Mouse (Mus musculus): ENCODE measurements around the gene Rexo5. TPM values are rescaled to one million over a fixed set of nuclear protein-coding genes. Genes with fewer than 3 reads are reported as not detected.

Rexo5 gene
- total RNA-seq, 2 experiments from 2014 or later, result 0.12 to 0.41 TPM

GRCm38 (mm10) chr7:119887887-119888286 lies 94.1 kb downstream of the Rexo5 start:
- peak; percentile 10 for DNase-seq (ENCODE audit: low spot score)

- DNase-seq (ENCODE audit: low spot score), result no peak
These were observed 98.4 kb downstream of the Rexo5 start for GRCm38 (mm10) chr7:119892198-119892597.

- no peak for DNase-seq (ENCODE audit: low spot score)
These were observed 98.9 kb downstream of the Rexo5 start for GRCm38 (mm10) chr7:119892742-119893141.

GRCm38 (mm10) chr7:119894818-119895544 lies 101.2 kb downstream of the Rexo5 start:
- DNase-seq (ENCODE audit: low spot score), result no peak

- peak; percentile 98 for DNase-seq (ENCODE audit: low spot score)
These were observed 102.1 kb downstream of the Rexo5 start, which contains the start of the genes Lyrm1 and Dcun1d3 for GRCm38 (mm10) chr7:119895639-119896512. TSS of gene Lyrm1 (plus strand) at chr7:119895861. TSS of gene Dcun1d3 (minus strand) at chr7:119896298.

- peak; percentile 15 for DNase-seq (ENCODE audit: low spot score)
These were observed 103.8 kb downstream of the Rexo5 start for GRCm38 (mm10) chr7:119897521-119898109.

- peak; percentile 20 for DNase-seq (ENCODE audit: low spot score)
These were observed 104.5 kb downstream of the Rexo5 start for GRCm38 (mm10) chr7:119898247-119898856.

Other genes starting within 250 kb of the Rexo5 start
- under 1 TPM in 1 of 2 experiments, not detected in 1; 0.48 TPM for gene Acsm2, start 239.7 kb upstream of the Rexo5 start, total RNA-seq (2021)
- 1 to 10 TPM in 1 of 2 experiments, under 1 TPM in 1; 0.25 to 1.4 TPM for gene Acsm1, start 187.0 kb upstream of the Rexo5 start, total RNA-seq (2021)
- not detected for gene Acsm4, start 104.0 kb upstream of the Rexo5 start, total RNA-seq (2021)
- gene Thumpd1, start 73.2 kb upstream of the Rexo5 start, total RNA-seq (2021), result 10 to 100 TPM; 16.7 to 16.8 TPM
- under 1 TPM; 0.46 to 0.59 TPM for gene Acsm3, start 33.1 kb upstream of the Rexo5 start, total RNA-seq (2021)
- under 1 TPM; 0.66 to 0.96 TPM for gene Eri2, start 52 bp downstream of the Rexo5 start, total RNA-seq (2021)
- 10 to 100 TPM; 11.3 to 12.5 TPM for gene Lyrm1, start 101.9 kb downstream of the Rexo5 start, total RNA-seq (2021)
- 10 to 100 TPM; 20.3 to 21.1 TPM for gene Dcun1d3, start 102.3 kb downstream of the Rexo5 start, total RNA-seq (2021)